Comparison of ENCODE assay signal across 21 mouse cellular contexts in the genomic region with DNA sequence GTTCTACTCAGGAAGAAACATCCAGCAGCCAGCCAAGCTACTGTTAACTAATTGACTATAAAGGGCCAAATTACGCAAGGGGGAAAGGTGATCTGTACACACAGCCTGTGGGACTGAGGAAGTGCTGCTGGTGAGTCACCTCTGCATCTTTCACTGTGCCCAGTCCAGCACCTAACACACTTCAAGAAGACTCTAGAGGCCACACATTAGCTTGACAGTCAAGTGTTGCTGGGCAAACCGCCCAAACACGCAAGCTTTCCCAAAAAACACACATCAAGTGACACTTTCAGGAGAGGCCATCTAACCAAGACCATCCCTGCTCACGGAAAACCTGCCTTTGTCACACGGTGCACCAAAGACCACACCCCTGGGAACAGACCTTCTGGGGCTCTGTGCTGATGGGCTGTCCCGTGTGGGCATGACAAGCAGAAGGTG. TPM values are rescaled to one million over a fixed set of nuclear protein-coding genes. Genes with fewer than 3 reads are reported as not detected.
A peak's percentile ranks its signal among the peaks of the same experiment; 100 is the strongest.
DNase-seq lines count a peak whose midpoint lies in the region; ATAC-seq and TF ChIP-seq lines count a peak whose summit lies in the region.
"Had no signal": no experiment of that assay in that cellular context is flagged by ENCODE, and none has a peak within 500 bp of the region (broad histone marks: within the 10 kb centered on the region; RNA-seq: fewer than 3 reads in every experiment).

No protein-coding gene starts in this region.

- TF ChIP-seq CTCF in kidney, adult 2 months (conservative IDR thresholded peaks at IDR 0.05; ENCODE audit: insufficient read depth, insufficient read length, low read depth, low read length): no peak
- TF ChIP-seq CTCF in thymus, adult 2 months (IDR thresholded peaks at IDR 0.05; ENCODE audit: borderline replicate concordance, control insufficient read depth, extremely low read depth, insufficient read depth, low read length, poor library complexity): no peak

- H3K9ac ChIP-seq in kidney, embryonic 14.5 days (ENCODE audit: low read depth, low read length): no peak overlapping the region
- no peak overlapping the region for H3K9ac ChIP-seq in liver, embryonic 13.5 days
- H3K9ac ChIP-seq: embryonic facial prominence, embryonic 15.5 days; forebrain, embryonic 13.5 days; heart, embryonic 15.5 days; hindbrain, embryonic 14.5 days; lung, embryonic 14.5 days; midbrain, embryonic 12.5 days had no signal

- no peaks in the 10 kb centered on the region for H3K27me3 ChIP-seq in kidney, adult 2 months (replicated peaks; ENCODE audit: control insufficient read depth, insufficient read depth, low read length)
- no peaks in the 10 kb centered on the region for H3K27me3 ChIP-seq in kidney, embryonic 14.5 days (ENCODE audit: control insufficient read depth, insufficient read depth, low read length)
- no peaks in the 10 kb centered on the region for H3K27me3 ChIP-seq in liver, embryonic 13.5 days
- H3K27me3 ChIP-seq in thymus, adult 2 months (ENCODE audit: control insufficient read depth, insufficient read depth, low read length): no peaks in the 10 kb centered on the region
- H3K27me3 ChIP-seq: embryonic facial prominence, embryonic 15.5 days; forebrain, embryonic 13.5 days; heart, embryonic 15.5 days; midbrain, embryonic 12.5 days had no signal

- peak; percentile 17 for DNase-seq in kidney, adult 2 months
- DNase-seq in liver, embryonic 13.5 days: no peak
- DNase-seq in lung, postnatal 14 days: peak; percentile 67
- no peak for DNase-seq in embryo, embryonic 10 days (ENCODE audit: low spot score)
- DNase-seq in cerebellum, adult 9-10 months: no peak
- no peak for DNase-seq in thymus, adult 2 months
- no peak for DNase-seq in heart, postnatal 36 days
- DNase-seq: adrenal gland, adult 8-10 months; cerebellum, adult 2 months; heart, adult 18-20 months; kidney, postnatal 36 days; lung, embryonic 14.5 days; right cerebral cortex, postnatal 14 days had no signal

- H3K4me2 ChIP-seq in kidney, embryonic 14.5 days (replicated peaks; ENCODE audit: low read depth, low read length): no peak overlapping the region
- H3K4me2 ChIP-seq in liver, embryonic 13.5 days: no peak overlapping the region
- H3K4me2 ChIP-seq: embryonic facial prominence, embryonic 15.5 days; forebrain, embryonic 13.5 days; heart, embryonic 15.5 days; hindbrain, embryonic 14.5 days; lung, embryonic 14.5 days; midbrain, embryonic 12.5 days had no signal

- no peak for TF ChIP-seq POLR2A in kidney, adult 2 months (IDR thresholded peaks at IDR 0.05; ENCODE audit: low read depth, low read length)
- no peak for TF ChIP-seq POLR2A in thymus, adult 2 months (IDR thresholded peaks at IDR 0.05; ENCODE audit: control insufficient read depth, extremely low read depth, insufficient read depth, low read length, poor library complexity)

- intact Hi-C loops in heart, postnatal 36 days (cut with DNase I): no loop called here

- H3K36me3 ChIP-seq in kidney, adult 2 months (ENCODE audit: control insufficient read depth, insufficient read depth, low read length): no peaks in the 10 kb centered on the region
- H3K36me3 ChIP-seq in kidney, embryonic 14.5 days (ENCODE audit: control insufficient read depth, insufficient read depth, low read length): peaks cover 29% of the 10 kb centered on the region; the same call in 1 of the 2 replicates
- peaks cover 22% of the 10 kb centered on the region for H3K36me3 ChIP-seq in liver, embryonic 13.5 days
- no peaks in the 10 kb centered on the region for H3K36me3 ChIP-seq in thymus, adult 2 months (ENCODE audit: control insufficient read depth, insufficient read depth, low read length)

- no peak for ATAC-seq in kidney, embryonic 14.5 days (ENCODE audit: low FRiP score, low TSS enrichment)
- ATAC-seq in liver, embryonic 13.5 days (ENCODE audit: low read depth): no peak
- ATAC-seq: forebrain, embryonic 13.5 days; intestine, postnatal 0 days had no signal

- H3K9me3 ChIP-seq in kidney, embryonic 14.5 days (ENCODE audit: control insufficient read depth, low read length): no peaks in the 10 kb centered on the region
- no peaks in the 10 kb centered on the region for H3K9me3 ChIP-seq in liver, embryonic 13.5 days (replicated peaks)
- H3K9me3 ChIP-seq: embryonic facial prominence, embryonic 15.5 days; forebrain, embryonic 13.5 days; heart, embryonic 15.5 days; midbrain, embryonic 12.5 days had no signal

- H3K27ac ChIP-seq in kidney, adult 2 months (ENCODE audit: insufficient read depth, low read depth, low read length): no peak overlapping the region
- H3K27ac ChIP-seq in kidney, embryonic 14.5 days (ENCODE audit: low read depth, low read length): no peak overlapping the region
- H3K27ac ChIP-seq in liver, embryonic 13.5 days: peak overlapping the region; percentile 66
- H3K27ac ChIP-seq in thymus, adult 2 months (ENCODE audit: control insufficient read depth, insufficient read depth, low read length): no peak overlapping the region
- H3K27ac ChIP-seq: embryonic facial prominence, embryonic 15.5 days; forebrain, embryonic 13.5 days; heart, embryonic 15.5 days; hindbrain, embryonic 14.5 days; midbrain, embryonic 12.5 days had no signal

- no peak overlapping the region for H3K4me3 ChIP-seq in kidney, adult 2 months (ENCODE audit: insufficient read depth, low read depth, low read length)
- H3K4me3 ChIP-seq in kidney, embryonic 14.5 days (ENCODE audit: low read length): no peak overlapping the region
- H3K4me3 ChIP-seq in liver, embryonic 13.5 days (replicated peaks): no peak overlapping the region
- no peak overlapping the region for H3K4me3 ChIP-seq in thymus, adult 2 months (ENCODE audit: control insufficient read depth, insufficient read depth, low read length)
- H3K4me3 ChIP-seq: embryonic facial prominence, embryonic 15.5 days; forebrain, embryonic 13.5 days; heart, embryonic 15.5 days; midbrain, embryonic 12.5 days; myocyte had no signal

- peaks cover 7% of the 10 kb centered on the region; the same call in 1 of the 2 replicates for H3K4me1 ChIP-seq in kidney, adult 2 months (ENCODE audit: control insufficient read depth, insufficient read depth, low read length)
- H3K4me1 ChIP-seq in kidney, embryonic 14.5 days (ENCODE audit: control insufficient read depth, insufficient read depth, low read length): 0 out of 2 replicates have a peak, but pooled peaks cover 10% of the 10 kb centered on the region
- peaks cover 73% of the 10 kb centered on the region for H3K4me1 ChIP-seq in liver, embryonic 13.5 days (replicated peaks)
- peaks cover 4% of the 10 kb centered on the region; the same call in 1 of the 2 replicates for H3K4me1 ChIP-seq in thymus, adult 2 months (replicated peaks; ENCODE audit: control insufficient read depth, insufficient read depth, low read length)
- H3K4me1 ChIP-seq: embryonic facial prominence, embryonic 15.5 days; forebrain, embryonic 13.5 days; midbrain, embryonic 12.5 days had no signal

- 88% methylated on average over 6 of the region's 6 CpGs for WGBS in kidney, adult 2 months
- 89% methylated on average over 6 of the region's 6 CpGs for WGBS in kidney, embryonic 14.5 days
- WGBS in liver, embryonic 13.5 days (ENCODE audit: insufficient replicate concordance): 72% methylated on average over 6 of the region's 6 CpGs
- 93% methylated on average over 6 of the region's 6 CpGs for WGBS in thymus, adult 2 months

RNA-seq across cellular contexts. Expression of gene Ccdc57, which starts 34.5 kb away (rescaled TPM):
- polyA plus RNA-seq in kidney, adult 2 months (2012; rRNA removed): 2.9 and 3.5 TPM in 2 replicates
- polyA plus RNA-seq in kidney, embryonic 14.5 days (2014; fragmentation: Nextera tagmentation; extraction: Ambion mirVana): 5.0 and 9.2 TPM in 2 replicates
- polyA plus RNA-seq in liver, embryonic 13.5 days (2015; fragmentation: Nextera tagmentation; extraction: Ambion mirVana): 1.8 TPM in 2 replicates
- polyA plus RNA-seq in thymus, adult 2 months (2012; rRNA removed): 1.6 and 1.7 TPM in 2 replicates
- 1 to 10 TPM in 1 of 2 experiments, under 1 TPM in 1; 0.79 to 1.6 TPM for total RNA-seq in heart, postnatal 36 days (2021)

RNA-seq across cellular contexts. Expression of gene Slc16a3, which starts 50.1 kb away (rescaled TPM):
- 2.0 and 2.9 TPM in 2 replicates for polyA plus RNA-seq in kidney, adult 2 months (2012; rRNA removed)
- polyA plus RNA-seq in kidney, embryonic 14.5 days (2014; fragmentation: Nextera tagmentation; extraction: Ambion mirVana): 21.8 and 21.9 TPM in 2 replicates
- 71.4 and 81.7 TPM in 2 replicates for polyA plus RNA-seq in liver, embryonic 13.5 days (2015; fragmentation: Nextera tagmentation; extraction: Ambion mirVana)
- polyA plus RNA-seq in thymus, adult 2 months (2012; rRNA removed): 8.0 and 8.5 TPM in 2 replicates
- total RNA-seq in heart, postnatal 36 days (2021): 1 to 10 TPM; 1.3 to 1.9 TPM

Comparison
In these comparisons a context has a peak if more than half of its experiments do, and no peak if none do; other contexts are left out.
1. DNase-seq: peak in kidney, adult 2 months (single experiment) and lung, postnatal 14 days (single experiment); none in liver, embryonic 13.5 days (single experiment), embryo, embryonic 10 days (single experiment), cerebellum, adult 9-10 months (single experiment), thymus, adult 2 months (single experiment) and heart, postnatal 36 days (0 of 2).